Comparison of ENCODE assay signal across 16 mouse cellular contexts in genomic region chr7:25831557-25832530, GRCm38 (mm10). TPM values are rescaled to one million over a fixed set of nuclear protein-coding genes. Genes with fewer than 3 reads are reported as not detected.
DNase-seq lines count a peak whose midpoint lies in the region; ATAC-seq and TF ChIP-seq lines count a peak whose summit lies in the region.
"Had no signal": no experiment of that assay in that cellular context is flagged by ENCODE, and none has a peak within 500 bp of the region (broad histone marks: within the 10 kb centered on the region; RNA-seq: fewer than 3 reads in every experiment).

No protein-coding gene starts in this region.

- H3K36me3 ChIP-seq in kidney, embryonic 14.5 days (ENCODE audit: control insufficient read depth, insufficient read depth, low read length): no peaks in the 10 kb centered on the region
- H3K36me3 ChIP-seq: heart, embryonic 13.5 days; midbrain, embryonic 13.5 days had no signal

- DNase-seq in gastrocnemius, adult 2 months: no peak
- DNase-seq in gastrocnemius, postnatal 36 days: no peak
- DNase-seq in urinary bladder, postnatal 14 days (ENCODE audit: low spot score): peak; percentile 66
- DNase-seq in urinary bladder, postnatal 4 days (ENCODE audit: low spot score in 2 of 2): no peak
- no peak for DNase-seq in layer of hippocampus, adult 2 months (ENCODE audit: low spot score in 2 of 2)
- DNase-seq in left cerebral cortex, postnatal 14 days (ENCODE audit: low spot score in 2 of 2): no peak
- DNase-seq: adrenal gland, postnatal 10 days; cerebellum, adult 9-10 months; thymus, postnatal 25 days had no signal

- intact Hi-C loops in gastrocnemius, adult 2 months (cut with DNase I): no loop called here
- intact Hi-C loops in gastrocnemius, postnatal 36 days (cut with DNase I): no loop called here
- intact Hi-C loops in left cerebral cortex, postnatal 14 days (cut with DNase I): no loop called here

- 66% methylated on average over 10 of the region's 10 CpGs for WGBS in kidney, embryonic 14.5 days

- no peaks in the 10 kb centered on the region for H3K27me3 ChIP-seq in kidney, embryonic 14.5 days (ENCODE audit: control insufficient read depth, insufficient read depth, low read length)
- H3K27me3 ChIP-seq: forebrain, embryonic 13.5 days; heart, embryonic 13.5 days; midbrain, embryonic 13.5 days had no signal

- H3K4me2 ChIP-seq in kidney, embryonic 14.5 days (replicated peaks; ENCODE audit: low read depth, low read length): no peak overlapping the region
- H3K4me2 ChIP-seq: forebrain, embryonic 13.5 days; heart, embryonic 13.5 days; midbrain, embryonic 13.5 days had no signal

- no peaks in the 10 kb centered on the region for H3K9me3 ChIP-seq in kidney, embryonic 14.5 days (ENCODE audit: control insufficient read depth, low read length)
- H3K9me3 ChIP-seq: forebrain, embryonic 13.5 days; heart, embryonic 13.5 days; midbrain, embryonic 13.5 days had no signal

- H3K4me3 ChIP-seq in gastrocnemius, adult 2 months: no peak overlapping the region
- no peak overlapping the region for H3K4me3 ChIP-seq in kidney, embryonic 14.5 days (ENCODE audit: low read length)
- no peak overlapping the region for H3K4me3 ChIP-seq in layer of hippocampus, adult 2 months
- H3K4me3 ChIP-seq: forebrain, embryonic 13.5 days; heart, embryonic 13.5 days; midbrain, embryonic 13.5 days had no signal

- peaks cover 13% of the 10 kb centered on the region; the same call in 1 of the 2 replicates for H3K4me1 ChIP-seq in kidney, embryonic 14.5 days (ENCODE audit: control insufficient read depth, insufficient read depth, low read length)
- H3K4me1 ChIP-seq: forebrain, embryonic 13.5 days; midbrain, embryonic 13.5 days had no signal

- H3K9ac ChIP-seq in kidney, embryonic 14.5 days (ENCODE audit: low read depth, low read length): no peak overlapping the region
- H3K9ac ChIP-seq: forebrain, embryonic 13.5 days; heart, embryonic 13.5 days; liver, embryonic 14.5 days; midbrain, embryonic 13.5 days had no signal

- TF ChIP-seq CTCF in gastrocnemius, adult 2 months (IDR thresholded peaks at IDR 0.05): no peak
- no peak for TF ChIP-seq CTCF in layer of hippocampus, adult 2 months (conservative IDR thresholded peaks at IDR 0.05)

- H3K27ac ChIP-seq in gastrocnemius, adult 2 months: peak overlapping the region; percentile 24
- peak overlapping the region; percentile 65; the same call in 1 of the 2 replicates for H3K27ac ChIP-seq in kidney, embryonic 14.5 days (ENCODE audit: low read depth, low read length)
- no peak overlapping the region for H3K27ac ChIP-seq in layer of hippocampus, adult 2 months
- H3K27ac ChIP-seq: forebrain, embryonic 13.5 days; heart, embryonic 13.5 days; liver, embryonic 14.5 days; midbrain, embryonic 13.5 days had no signal

- no peak for ATAC-seq in kidney, embryonic 14.5 days (ENCODE audit: low FRiP score, low TSS enrichment)
- ATAC-seq in megakaryocyte-erythroid progenitor cell, adult 5-6 weeks (replicated peaks; ENCODE audit: low FRiP score, low TSS enrichment, poor library complexity, severe bottlenecking): no peak
- ATAC-seq: forebrain, embryonic 13.5 days; midbrain, embryonic 13.5 days had no signal

RNA-seq across cellular contexts. Expression of gene Cyp2s1, which starts 15.1 kb away (rescaled TPM):
- under 1 TPM; 0.10 to 0.56 TPM for total RNA-seq in gastrocnemius, adult 2 months (2021)
- total RNA-seq in gastrocnemius, postnatal 36 days (2021): under 1 TPM; 0.17 to 0.18 TPM
- 9.3 and 13.4 TPM in 2 replicates for polyA plus RNA-seq in kidney, embryonic 14.5 days (2014; fragmentation: Nextera tagmentation; extraction: Ambion mirVana)
- total RNA-seq in layer of hippocampus, adult 2 months (2021): 1 to 10 TPM; 1.4 to 2.3 TPM
- 1 to 10 TPM; 3.5 to 4.6 TPM for total RNA-seq in left cerebral cortex, postnatal 14 days (2021)
- not detected in 2 replicates for total RNA-seq in megakaryocyte-erythroid progenitor cell, adult 5-6 weeks (2014; fragmentation: Nextera tagmentation)
- not detected in 2 replicates for total RNA-seq in megakaryocyte-erythroid progenitor cell, adult 5-6 weeks (2017)
- total RNA-seq: MEL had no signal

RNA-seq across cellular contexts. Expression of gene Axl, which starts 43.3 kb away (rescaled TPM):
- total RNA-seq in gastrocnemius, adult 2 months (2021): 10 to 100 TPM; 39.9 to 48.6 TPM
- 10 to 100 TPM; 39.1 to 44.9 TPM for total RNA-seq in gastrocnemius, postnatal 36 days (2021)
- polyA plus RNA-seq in kidney, embryonic 14.5 days (2014; fragmentation: Nextera tagmentation; extraction: Ambion mirVana): 75.3 and 75.5 TPM in 2 replicates
- 10 to 100 TPM; 36.6 to 41.1 TPM for total RNA-seq in layer of hippocampus, adult 2 months (2021)
- 10 to 100 TPM; 35.9 to 38.8 TPM for total RNA-seq in left cerebral cortex, postnatal 14 days (2021)
- total RNA-seq in megakaryocyte-erythroid progenitor cell, adult 5-6 weeks (2014; fragmentation: Nextera tagmentation): 0.68 and 1.0 TPM in 2 replicates
- total RNA-seq in megakaryocyte-erythroid progenitor cell, adult 5-6 weeks (2017): 0.70 and 1.4 TPM in 2 replicates

Comparison
In these comparisons a context has a peak if more than half of its experiments do, and no peak if none do; other contexts are left out.
1. RNA of gene Axl, which starts 43.3 kb away (total RNA-seq): 39.9 to 48.6 TPM in gastrocnemius, adult 2 months, 39.1 to 44.9 TPM in gastrocnemius, postnatal 36 days, 36.6 to 41.1 TPM in layer of hippocampus, adult 2 months and 35.9 to 38.8 TPM in left cerebral cortex, postnatal 14 days; 0.68 to 1.4 TPM in megakaryocyte-erythroid progenitor cell, adult 5-6 weeks; every median in the first group is over 10 times any median in the second.